Mouse (Mus musculus): ENCODE measurements around the gene Fabp6.

Gene Fabp6

GRCm38 (mm10) chr11:43601440-43601839 is at the start of gene Fabp6:
Gene Fabp6, minus strand, starts transcription at chr11:43601540.
- no peak for DNase-seq

DNA sequence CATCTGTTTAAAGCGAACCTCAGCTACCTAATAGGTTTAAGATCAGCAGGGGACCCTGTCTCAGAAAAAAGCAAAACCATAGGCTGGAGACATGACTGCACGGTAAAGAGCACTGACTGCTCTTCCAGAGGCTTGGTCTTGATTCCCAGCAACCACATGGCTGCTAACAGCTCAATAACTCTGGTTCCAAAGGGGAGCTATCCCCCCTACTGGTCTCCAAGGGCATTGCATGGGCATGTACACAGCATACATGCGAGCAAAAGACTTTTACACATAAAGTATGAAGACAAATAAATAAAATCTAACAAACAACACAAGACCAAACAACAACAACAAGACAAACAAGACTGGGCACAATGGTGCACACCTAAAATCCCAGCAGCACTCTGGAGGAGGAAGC is 43.9 kb upstream of the Fabp6 start:
- no peak for DNase-seq

DNA sequence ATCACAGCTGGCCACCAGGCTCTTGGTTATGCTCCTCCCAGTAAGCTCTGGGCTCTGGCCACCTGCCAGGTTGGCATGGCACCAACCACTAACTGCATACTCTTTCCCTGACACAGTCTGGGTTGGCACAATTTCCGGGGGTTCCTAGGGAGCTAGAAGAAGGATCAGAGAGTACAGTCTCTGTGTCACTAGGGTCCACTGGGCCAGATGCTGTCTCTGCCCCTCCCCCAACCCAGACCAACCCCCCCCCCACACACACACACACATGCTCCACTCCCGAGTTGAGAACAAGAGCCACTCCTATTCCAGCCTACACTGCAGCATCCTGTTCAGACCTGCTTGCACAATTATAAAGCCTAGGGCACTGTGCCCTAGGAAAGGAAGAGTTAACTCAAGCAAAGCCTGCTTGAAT is 41.8 kb upstream of the Fabp6 start:
- DNase-seq: peak; percentile 92

GRCm38 (mm10) chr11:43638486-43638885 is 37.1 kb upstream of the Fabp6 start:
- DNase-seq: no peak

DNA sequence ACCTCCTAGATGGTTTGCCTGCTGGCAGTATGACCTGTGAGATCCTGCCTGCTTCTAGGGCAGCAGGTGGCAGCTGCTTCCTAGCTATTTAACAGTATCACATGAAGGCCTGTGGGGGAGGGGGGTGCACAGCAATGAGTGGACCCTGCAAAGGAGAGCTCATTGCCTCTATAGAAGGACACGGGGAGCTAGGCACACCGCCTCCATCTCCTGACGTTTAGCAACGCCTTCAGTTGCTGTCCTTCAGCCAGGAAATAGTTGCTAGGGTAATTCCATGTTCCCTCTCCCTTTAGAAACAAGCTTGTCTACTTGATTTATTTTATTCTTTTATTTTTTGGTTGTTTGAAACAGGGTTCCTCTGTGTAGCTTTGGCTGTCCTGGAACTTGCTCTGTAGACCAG is 35.4 kb upstream of the Fabp6 start:
- DNase-seq: no peak

- DNase-seq: peak; percentile 89
Measured at GRCm38 (mm10) chr11:43633658-43634401, 32.5 kb upstream of the Fabp6 start.

DNA sequence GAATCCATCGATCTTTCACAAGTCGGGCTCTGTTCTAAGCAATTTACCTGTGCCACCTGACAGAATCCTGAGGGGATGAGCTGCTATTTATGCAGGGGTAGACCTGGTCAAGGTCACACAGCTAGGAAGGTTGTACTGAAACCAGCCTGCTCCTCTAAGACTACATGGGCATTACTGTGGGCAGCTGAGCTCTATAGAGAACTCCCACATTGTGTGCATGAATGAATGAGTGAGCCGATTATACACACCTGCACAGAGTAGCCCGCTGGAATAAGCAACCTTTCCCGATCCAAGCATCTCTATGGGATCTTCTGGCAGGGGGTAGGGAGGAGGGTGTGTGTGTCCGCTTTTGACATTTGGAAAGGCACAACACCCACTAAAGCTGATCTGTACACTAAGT is 31.8 kb upstream of the Fabp6 start:
- no peak for DNase-seq

GRCm38 (mm10) chr11:43632566-43632965 is 31.2 kb upstream of the Fabp6 start:
- peak; percentile 12 for DNase-seq

DNA sequence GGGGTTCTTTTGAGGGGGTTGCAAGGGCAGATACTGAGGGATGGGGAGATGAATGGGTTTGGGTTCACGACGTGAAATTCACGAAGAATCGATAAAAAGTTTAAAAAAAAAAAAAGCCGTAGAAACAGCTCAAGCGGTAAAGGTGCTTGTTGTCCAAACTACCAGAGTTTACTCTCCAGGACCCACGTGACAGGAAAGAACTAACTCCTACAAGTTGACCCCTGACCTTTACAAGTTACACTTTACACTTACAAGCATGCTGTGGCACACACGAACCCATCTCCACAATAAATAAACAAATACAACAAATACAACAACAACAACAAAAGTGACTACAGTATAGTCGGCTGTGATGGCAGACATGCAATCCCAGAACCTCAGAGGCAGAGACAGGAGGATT is 30.3 kb upstream of the Fabp6 start:
- DNase-seq: no peak

DNA sequence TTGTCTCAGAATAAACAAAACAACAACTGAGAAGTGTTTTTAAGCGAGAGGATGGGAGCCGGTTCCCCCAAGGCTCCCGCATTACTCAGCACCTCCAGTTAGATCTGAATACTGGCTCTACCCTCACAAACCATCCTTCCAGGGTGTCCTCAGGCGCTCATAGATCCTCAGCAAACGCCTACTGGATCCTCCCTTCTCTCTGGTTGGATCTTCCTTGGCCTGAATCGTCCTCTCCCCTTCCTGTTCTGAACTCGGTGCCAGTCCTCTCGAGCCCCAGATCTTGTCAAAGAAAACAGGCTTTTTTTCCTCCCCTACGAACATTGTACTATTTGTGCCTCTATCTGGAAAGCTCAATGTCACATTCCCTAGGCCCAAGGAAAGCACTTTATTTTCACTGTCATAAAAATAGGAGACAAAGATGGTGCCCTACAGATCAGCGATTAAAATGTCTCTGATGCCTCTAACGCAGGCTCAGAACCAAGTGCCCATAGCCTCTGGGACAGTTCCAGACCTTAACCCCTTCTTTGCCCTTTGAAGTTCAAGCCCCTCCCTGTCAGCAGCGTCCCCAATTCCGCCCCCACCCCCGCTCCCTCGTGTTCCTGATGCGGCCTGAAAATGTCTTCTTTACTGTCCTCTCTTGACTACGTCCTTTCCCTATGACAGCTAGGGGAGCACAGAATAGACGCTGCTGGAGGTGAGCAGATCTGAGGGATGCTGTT is 25.7 kb upstream of the Fabp6 start:
- DNase-seq: peak; percentile 19

DNA sequence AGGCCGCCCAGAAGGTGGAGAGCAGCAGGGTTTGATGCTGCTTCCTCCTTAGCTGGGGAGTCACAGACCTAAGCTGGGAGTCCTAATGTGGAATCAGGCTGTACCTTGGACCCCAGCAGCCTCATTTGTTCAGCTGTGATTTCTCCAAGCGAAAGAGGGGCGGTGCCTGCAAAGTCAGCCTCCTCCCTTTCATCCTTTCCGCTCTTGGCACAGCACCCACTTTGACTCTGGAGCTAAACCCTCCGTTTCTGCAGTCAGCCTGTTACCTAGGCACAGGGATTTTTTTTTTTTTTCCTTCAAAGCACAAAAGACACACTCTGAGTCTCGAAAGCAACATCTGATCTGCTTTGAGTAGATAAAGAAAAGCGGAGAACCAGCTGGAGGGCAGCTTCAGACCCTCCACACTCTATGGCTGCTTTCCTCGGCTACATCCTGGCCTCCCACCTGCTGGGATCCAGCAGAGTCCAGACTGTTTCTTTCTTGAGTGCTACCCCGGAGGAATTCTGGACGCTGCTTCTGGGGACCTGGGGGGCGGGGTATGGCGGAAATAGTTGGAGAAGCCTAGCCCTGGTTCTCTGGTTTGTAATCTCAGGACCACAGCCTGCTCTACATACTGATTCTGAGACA is 25.1 kb upstream of the Fabp6 start:
- DNase-seq: peak; percentile 84

- no peak for DNase-seq
Measured at GRCm38 (mm10) chr11:43624341-43624740, 23.0 kb upstream of the Fabp6 start.

DNA sequence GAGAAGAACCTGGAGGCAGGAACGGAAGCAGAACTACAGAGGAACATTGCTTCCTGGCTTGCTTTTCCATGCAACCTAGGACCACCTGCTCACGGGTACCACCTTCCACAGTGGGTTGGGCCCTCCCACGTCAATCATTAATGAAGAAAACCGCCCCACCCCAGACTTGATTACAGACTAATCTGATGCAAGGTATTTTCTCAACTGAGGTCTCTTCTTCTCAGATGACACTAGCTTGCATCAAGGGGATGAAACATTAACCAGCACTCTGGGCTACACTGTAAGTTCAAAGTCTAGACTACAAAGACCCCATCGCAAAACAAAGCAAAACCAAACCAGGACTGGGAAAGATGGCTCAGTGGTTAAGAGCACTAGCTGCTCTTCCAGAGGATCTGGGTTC is 20.4 kb upstream of the Fabp6 start:
- peak; percentile 71 for DNase-seq

DNA sequence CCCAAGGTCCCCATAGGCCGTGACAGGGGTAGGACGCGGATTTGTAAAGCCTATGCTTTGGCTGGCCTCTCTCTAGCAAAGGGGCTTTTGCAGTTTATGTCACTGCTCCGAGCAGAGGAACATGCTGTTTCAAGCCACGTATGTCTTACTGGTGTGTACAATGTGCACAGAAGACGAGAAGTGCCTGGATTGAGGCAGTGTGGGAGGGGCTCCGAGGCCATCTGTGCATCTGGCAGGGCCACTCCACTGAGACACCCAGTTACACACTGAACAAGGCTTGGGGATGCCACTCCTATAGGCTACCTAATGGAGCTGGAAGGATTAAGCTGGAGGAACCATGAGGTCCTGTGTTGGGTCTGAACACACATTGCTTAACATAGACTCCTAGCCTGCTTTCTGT is 17.1 kb upstream of the Fabp6 start:
- DNase-seq: no peak

- peak; percentile 19 for DNase-seq
Measured at GRCm38 (mm10) chr11:43617924-43618323, 16.6 kb upstream of the Fabp6 start.

- peak; percentile 85 for DNase-seq
Measured at GRCm38 (mm10) chr11:43612834-43613488, 11.6 kb upstream of the Fabp6 start.

- DNase-seq: no peak
Measured at GRCm38 (mm10) chr11:43610662-43611033, 9.3 kb upstream of the Fabp6 start.

DNA sequence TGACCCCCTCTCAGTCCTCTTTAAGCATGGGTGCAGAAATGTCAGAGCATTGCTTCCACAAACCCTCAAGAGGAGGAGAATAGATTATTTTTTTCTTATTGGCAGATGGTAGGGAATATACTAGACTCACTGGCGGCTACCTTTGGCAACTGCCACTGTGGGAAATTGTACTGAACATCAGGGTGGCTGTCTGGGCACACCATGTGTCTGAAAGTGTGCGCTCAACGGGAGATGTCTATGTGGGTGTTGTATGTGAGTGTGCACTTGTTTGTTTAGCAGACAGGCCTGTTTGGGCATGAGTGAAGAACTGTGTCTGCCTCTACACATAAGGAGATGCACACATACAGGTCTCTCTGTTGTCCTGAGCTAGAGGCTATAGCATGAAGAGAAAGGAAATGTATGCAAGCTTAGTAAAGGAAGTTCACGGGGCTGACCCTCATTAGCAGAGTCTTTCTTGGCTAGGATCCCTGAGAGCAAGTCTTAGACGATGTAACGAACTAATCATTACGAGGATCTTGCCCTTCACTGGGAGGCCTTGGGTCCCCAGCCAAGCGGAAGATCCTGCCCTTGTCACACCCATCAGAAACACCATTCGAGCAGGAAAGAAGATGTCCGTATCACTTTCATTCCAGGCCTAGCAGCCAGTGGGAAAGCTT is 8.8 kb upstream of the Fabp6 start:
- DNase-seq: no peak

GRCm38 (mm10) chr11:43608440-43608839 is 7.1 kb upstream of the Fabp6 start:
- no peak for DNase-seq

- no peak for DNase-seq
Measured at GRCm38 (mm10) chr11:43605859-43606258, 4.5 kb upstream of the Fabp6 start.

- no peak for DNase-seq
Measured at GRCm38 (mm10) chr11:43604891-43605290, 3.6 kb upstream of the Fabp6 start.

GRCm38 (mm10) chr11:43604207-43604606 is 2.9 kb upstream of the Fabp6 start:
- no peak for DNase-seq

DNA sequence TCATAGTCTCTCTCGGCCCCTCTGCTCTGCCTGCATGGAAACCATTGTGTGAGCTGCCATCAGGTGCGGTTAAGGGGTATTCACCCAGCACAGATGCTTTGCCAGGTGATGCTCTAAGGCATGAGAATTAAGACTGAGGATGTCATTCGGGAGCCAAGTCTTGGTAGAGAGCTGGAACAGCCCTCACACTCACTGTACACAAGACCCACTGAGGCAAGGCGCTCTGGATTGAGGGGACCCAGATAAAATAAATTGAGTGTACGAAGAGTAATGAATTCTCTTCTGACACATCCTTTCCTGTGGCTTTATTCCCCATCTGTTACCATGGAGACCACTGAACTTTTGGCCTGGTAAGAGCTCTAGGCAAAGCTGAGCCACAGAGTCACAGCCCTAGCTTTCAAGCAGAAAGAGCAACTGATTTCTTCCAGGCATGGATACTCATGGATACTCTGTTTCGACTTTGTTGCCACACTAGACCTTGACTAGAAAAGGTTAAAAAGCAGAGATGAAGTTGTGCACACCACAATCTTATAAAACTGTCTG is 11.7 kb downstream of the Fabp6 start:
- DNase-seq: no peak

All from kidney, postnatal 14 days (tissue).